Mouse (Mus musculus): ENCODE measurements around the gene Trem1.

GRCm38 (mm10) chr17:48279002-48279401 is 46.4 kb downstream of the Trem1 start:
- TF ChIP-seq CTCF (conservative IDR thresholded peaks at IDR 0.05; ENCODE audit: insufficient read depth, insufficient read length, low read depth, low read length) (no peak), POLR2A (IDR thresholded peaks at IDR 0.05; ENCODE audit: low read depth, low read length) (no peak)

All from kidney, adult 2 months (tissue).